Mouse (Mus musculus) kidney, embryonic 14.5 days (tissue): ENCODE data around the gene Gm39653. TPM values are rescaled to one million over a fixed set of nuclear protein-coding genes. Genes with fewer than 3 reads are reported as not detected.

ENCODE experiments used
- ATAC-seq: fragments of 200-750 bp; cut with Nextera tagmentation; 2 replicates; pipeline ENCODE4 v1.8.0; 2017; ENCODE audit warnings: moderate number of reproducible peaks, mild to moderate bottlenecking, moderate TSS enrichment, moderate library complexity; ENCODE audit not compliant: low FRiP score, low TSS enrichment
- H3K27ac ChIP-seq: fragments of 300-500 bp; sonication (generic); 2 replicates; pipeline ENCODE4 v1.5.1; 2014; ENCODE audit warnings: low read depth, mild to moderate bottlenecking, low read length, moderate library complexity, mixed read lengths
- H3K27me3 ChIP-seq: fragments of 300-500 bp; sonication (generic); 2 replicates; pipeline ENCODE4 v1.6.1; 2014; ENCODE audit warnings: mild to moderate bottlenecking, low read length; ENCODE audit not compliant: control insufficient read depth, insufficient read depth
- H3K36me3 ChIP-seq: fragments of 300-500 bp; sonication (generic); 2 replicates; pipeline ENCODE4 v1.6.1; 2014; ENCODE audit warnings: low read length, mixed read lengths; ENCODE audit not compliant: control insufficient read depth, insufficient read depth
- H3K4me1 ChIP-seq: fragments of 300-500 bp; sonication (generic); 2 replicates; pipeline ENCODE4 v1.6.1; 2014; ENCODE audit warnings: low read length, mixed read lengths; ENCODE audit not compliant: control insufficient read depth, insufficient read depth
- H3K4me2 ChIP-seq: fragments of 300-500 bp; sonication (generic); replicated peaks from 2 replicates; pipeline ENCODE4 v1.6.1; 2014; ENCODE audit warnings: low read depth, mild to moderate bottlenecking, low read length
- H3K4me3 ChIP-seq: fragments of 300-500 bp; sonication (generic); 2 replicates; pipeline ENCODE4 v1.5.1; 2014; ENCODE audit warnings: mild to moderate bottlenecking, low read length
- H3K9ac ChIP-seq: fragments of 300-500 bp; sonication (generic); 2 replicates; pipeline ENCODE4 v1.6.1; 2014; ENCODE audit warnings: low read depth, mild to moderate bottlenecking, low read length, moderate library complexity
- H3K9me3 ChIP-seq: fragments of 300-500 bp; sonication (generic); 2 replicates; pipeline ENCODE4 v1.6.1; 2016; ENCODE audit warnings: low read length; ENCODE audit not compliant: control insufficient read depth
- WGBS: fragments of 180-500 bp; shearing (Covaris S2); extraction: QIAGEN DNeasy Blood & Tissue Kit; methylation state at CpG from one replicate; pipeline ENCODE4 v1.1.7; 2014; 5-methylcytosine and 5-hydroxymethylcytosine counted together
- polyA plus RNA-seq: library from polyadenylated mRNA; unstranded; fragments of >200 nt; fragmentation: Nextera tagmentation; extraction: Ambion mirVana; gene quantifications from 2 replicates; pipeline ENCODE4 v1.2.1, GENCODE M21; 2014

Gene Gm39653
- polyA plus RNA-seq, 1 experiment from 2014 or later: not detected

GRCm38 (mm10) chr1:63667201-63667948 lies 51.6 kb downstream of the Gm39653 start:
- no peaks in the 10 kb centered on the region for H3K27me3 ChIP-seq
- no peaks in the 10 kb centered on the region for H3K4me1 ChIP-seq
- no peak for ATAC-seq
- H3K27ac ChIP-seq: no peak overlapping the region
- H3K9me3 ChIP-seq: no peaks in the 10 kb centered on the region
- no peak overlapping the region for H3K4me2 ChIP-seq
- H3K9ac ChIP-seq: no peak overlapping the region
- H3K4me3 ChIP-seq: no peak overlapping the region
- no peaks in the 10 kb centered on the region for H3K36me3 ChIP-seq
- WGBS: 31% methylated on average over 9 of the region's 9 CpGs

- Histone ChIP-seq H3K4me3 (no peak overlapping the region), H3K9me3 (no peaks in the 10 kb centered on the region), H3K27me3 (no peaks in the 10 kb centered on the region), H3K36me3 (no peaks in the 10 kb centered on the region), H3K4me2 (no peak overlapping the region), H3K4me1 (no peaks in the 10 kb centered on the region), H3K9ac (no peak overlapping the region), H3K27ac (no peak overlapping the region)
- no peak for ATAC-seq
- 23% methylated on average over 13 of the region's 13 CpGs for WGBS
Measured at GRCm38 (mm10) chr1:63667949-63668851, 52.4 kb downstream of the Gm39653 start.

DNA sequence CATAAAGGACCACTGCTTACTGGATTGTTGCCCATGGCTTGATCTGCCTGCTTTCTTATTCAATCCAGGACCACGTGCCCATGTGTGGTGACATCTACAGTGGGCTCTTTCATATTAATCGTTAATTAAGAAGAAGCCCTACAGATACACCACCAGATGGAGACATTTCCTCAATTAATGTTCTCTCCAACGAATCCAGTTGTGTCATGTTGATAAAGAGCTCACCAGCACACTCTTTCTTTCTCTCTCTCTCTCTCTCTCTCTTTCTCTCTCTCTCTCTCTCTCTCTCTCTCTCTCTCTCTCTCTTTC lies 53.0 kb downstream of the Gm39653 start:
- WGBS: 3% methylated on average over 3 of the region's 3 CpGs
- Histone ChIP-seq H3K36me3 (no peaks in the 10 kb centered on the region), H3K4me1 (no peaks in the 10 kb centered on the region), H3K27me3 (no peaks in the 10 kb centered on the region), H3K4me3 (no peak overlapping the region), H3K4me2 (no peak overlapping the region), H3K27ac (no peak overlapping the region), H3K9me3 (no peaks in the 10 kb centered on the region), H3K9ac (no peak overlapping the region)
- no peak for ATAC-seq

Other genes starting within 250 kb of the Gm39653 start
- gene Adam23, start 170.1 kb upstream of the Gm39653 start, polyA plus RNA-seq: 1.5 and 2.1 TPM in 2 replicates
- not detected in 2 replicates for gene Dytn, start 71.0 kb downstream of the Gm39653 start, polyA plus RNA-seq
- not detected in 2 replicates for gene Mdh1b, start 114.3 kb downstream of the Gm39653 start, polyA plus RNA-seq
- 58.9 and 81.5 TPM in 2 replicates for gene Fastkd2, start 114.6 kb downstream of the Gm39653 start, polyA plus RNA-seq
- 0.35 TPM in 1 of 2 replicates, not detected in the other for gene 4933402D24Rik, start 153.3 kb downstream of the Gm39653 start, polyA plus RNA-seq